30 mouse cellular contexts compared by ENCODE assay signal in the genomic region with DNA sequence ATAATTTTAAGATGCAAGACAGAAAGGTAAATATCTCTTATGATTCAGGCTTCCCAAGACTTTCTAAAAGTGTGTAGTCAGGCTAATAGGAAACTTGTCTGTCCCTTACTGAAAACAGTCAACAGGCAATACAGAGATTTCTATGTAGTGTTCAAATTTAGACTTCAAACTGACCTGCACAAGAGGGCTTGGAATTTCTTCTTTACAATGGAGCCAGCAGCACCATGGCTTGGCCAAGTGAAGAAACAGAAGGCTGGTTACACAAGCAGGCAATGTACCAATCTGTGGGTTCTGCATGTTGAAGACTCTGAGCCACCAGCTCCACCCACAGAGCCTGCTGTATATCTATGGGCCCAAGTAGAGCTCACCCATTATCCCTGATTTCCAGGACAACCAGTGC. TPM values are rescaled to one million over a fixed set of nuclear protein-coding genes. Genes with fewer than 3 reads are reported as not detected.
"Had no signal": no experiment of that assay in that cellular context is flagged by ENCODE, and none has a peak within 500 bp of the region (broad histone marks: within the 10 kb centered on the region; RNA-seq: fewer than 3 reads in every experiment).

Gene Ear6 (plus strand): TSS at position 301 of the 400 bp plus-strand sequence.

- H3K4me1 ChIP-seq: midbrain, embryonic 12.5 days; midbrain, embryonic 15.5 days; neural tube, embryonic 12.5 days; neural tube, embryonic 15.5 days had no signal

- H3K27me3 ChIP-seq: midbrain, embryonic 12.5 days; midbrain, embryonic 15.5 days; neural tube, embryonic 12.5 days; neural tube, embryonic 15.5 days had no signal

- H3K27ac ChIP-seq: hindbrain, postnatal 0 days; left cerebral cortex, adult 2 months; liver, embryonic 14.5 days; midbrain, embryonic 12.5 days; midbrain, embryonic 15.5 days; neural tube, embryonic 12.5 days; neural tube, embryonic 15.5 days; stomach, postnatal 0 days had no signal

- DNase-seq: kidney, adult 18-20 months; kidney, adult 9 months; kidney, postnatal 14 days; kidney, postnatal 4 days; layer of hippocampus, postnatal 36 days; lung, adult 2 months; lung, postnatal 14 days; thymus, adult 2 months; thymus, postnatal 14 days; thymus, postnatal 4 days had no signal

- ATAC-seq: hindbrain, postnatal 0 days; inflammation-experienced regulatory T-cells, adult 6 months; intestine, embryonic 16.5 days; midbrain, embryonic 15.5 days had no signal

- H3K9ac ChIP-seq: liver, embryonic 14.5 days; midbrain, embryonic 12.5 days; midbrain, embryonic 15.5 days; neural tube, embryonic 12.5 days; neural tube, embryonic 15.5 days had no signal

- H3K4me3 ChIP-seq: left cerebral cortex, adult 2 months; midbrain, embryonic 12.5 days; midbrain, embryonic 15.5 days; neural tube, embryonic 12.5 days; neural tube, embryonic 15.5 days had no signal

- H3K36me3 ChIP-seq: midbrain, embryonic 12.5 days; midbrain, embryonic 15.5 days; neural tube, embryonic 12.5 days; neural tube, embryonic 15.5 days had no signal

- H3K4me2 ChIP-seq: midbrain, embryonic 12.5 days; midbrain, embryonic 15.5 days; neural tube, embryonic 12.5 days; neural tube, embryonic 15.5 days had no signal

- H3K9me3 ChIP-seq: midbrain, embryonic 12.5 days; midbrain, embryonic 15.5 days; neural tube, embryonic 12.5 days; neural tube, embryonic 15.5 days had no signal

RNA-seq across cellular contexts. Expression of gene Ear6, which starts in this region (rescaled TPM):
- total RNA-seq: hindbrain, postnatal 0 days; layer of hippocampus, adult 18-20 months; layer of hippocampus, postnatal 10 days; layer of hippocampus, postnatal 36 days; left cerebral cortex, adult 2 months; left cerebral cortex, postnatal 10 days; left cerebral cortex, postnatal 36 days; megakaryocyte-erythroid progenitor cell, adult 5-6 weeks had no signal
- polyA plus RNA-seq: hindbrain, postnatal 0 days; inflammation-experienced regulatory T-cells, adult 6 months; kidney, embryonic 16.5 days; limb, embryonic 11.5 days; lung, embryonic 16.5 days; midbrain, embryonic 12.5 days; midbrain, embryonic 15.5 days; neural tube, embryonic 12.5 days; small intestine, adult 2 months; stomach, embryonic 14.5 days; stomach, postnatal 0 days had no signal
